Mouse (Mus musculus): ENCODE measurements around the gene Rad9a. TPM values are rescaled to one million over a fixed set of nuclear protein-coding genes. Genes with fewer than 3 reads are reported as not detected.
A peak's percentile ranks its signal among the peaks of the same experiment; 100 is the strongest.

Gene Rad9a
- polyA plus RNA-seq, 1 experiment = 9.2 TPM

DNA sequence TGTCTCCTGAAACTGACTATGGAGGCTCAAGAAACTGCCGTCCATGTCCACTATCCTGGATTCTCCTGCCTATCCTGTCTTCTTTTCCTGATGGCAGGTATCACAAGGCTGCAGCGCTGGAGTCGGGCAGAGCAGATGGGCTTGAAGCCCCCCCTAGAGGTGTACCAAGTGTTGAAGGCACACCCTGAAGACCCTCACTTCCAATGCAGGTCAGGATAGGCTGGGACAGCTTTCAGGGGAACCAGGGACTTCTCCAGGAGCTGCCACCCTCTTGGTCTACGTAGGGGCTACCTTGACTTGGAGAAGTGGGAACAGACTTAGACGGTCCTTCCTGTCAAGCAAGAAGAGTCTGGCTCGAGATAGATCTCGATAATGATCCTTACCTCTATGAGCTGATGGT lies 31.2 kb upstream of the Rad9a start:
- H3K4me3 ChIP-seq (ENCODE audit: control insufficient read depth, low read depth, low read length) = no peak overlapping the region
- H3K4me1 ChIP-seq (ENCODE audit: control insufficient read depth, insufficient read depth, low read length) = peaks cover 12% of the 10 kb centered on the region
- no peak overlapping the region for H3K27ac ChIP-seq (ENCODE audit: control insufficient read depth, insufficient read depth, low read depth, low read length)

DNA sequence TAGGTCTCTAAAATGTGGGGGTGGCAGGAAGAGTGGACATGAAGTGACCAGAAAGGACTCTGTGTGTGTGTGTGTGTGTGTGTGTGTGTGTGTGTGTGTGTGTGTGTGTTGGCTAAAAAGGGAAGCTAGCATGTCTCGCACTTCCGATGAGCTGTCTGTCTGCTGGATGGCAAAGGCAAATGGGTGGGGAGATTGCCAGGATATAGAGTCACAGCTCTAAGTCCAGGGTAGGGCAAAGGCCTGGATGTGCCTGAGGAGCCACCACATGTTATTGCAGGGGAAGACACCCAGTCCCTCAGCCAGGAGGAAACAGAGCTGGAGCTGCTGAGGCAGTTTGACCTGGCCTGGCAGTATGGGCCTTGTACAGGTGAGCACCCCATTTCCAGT lies 30.7 kb upstream of the Rad9a start:
- H3K4me1 ChIP-seq (ENCODE audit: control insufficient read depth, insufficient read depth, low read length) = peaks cover 12% of the 10 kb centered on the region
- peak overlapping the region; percentile 44; the same call in 1 of the 2 replicates for H3K4me3 ChIP-seq (ENCODE audit: control insufficient read depth, low read depth, low read length)
- TF ChIP-seq CTCF (IDR thresholded peaks at IDR 0.05; ENCODE audit: control insufficient read depth, insufficient read depth, insufficient replicate concordance, low read depth, low read length) = no peak
- no peak for TF ChIP-seq POLR2A (IDR thresholded peaks at IDR 0.05; ENCODE audit: control insufficient read depth, low read depth, low read length)
- no peaks in the 10 kb centered on the region for H3K27me3 ChIP-seq (ENCODE audit: control insufficient read depth, insufficient read depth, low read length)
- no peaks in the 10 kb centered on the region for H3K36me3 ChIP-seq (ENCODE audit: control insufficient read depth, insufficient read depth, low read length)
- no peak overlapping the region for H3K27ac ChIP-seq (ENCODE audit: control insufficient read depth, insufficient read depth, low read depth, low read length)

More for the DNA sequence above, 31.2 kb upstream of the Rad9a start:
- TF ChIP-seq POLR2A (IDR thresholded peaks at IDR 0.05; ENCODE audit: control insufficient read depth, low read depth, low read length) (no peak), CTCF (IDR thresholded peaks at IDR 0.05; ENCODE audit: control insufficient read depth, insufficient read depth, insufficient replicate concordance, low read depth, low read length) (no peak)
- Histone ChIP-seq H3K27me3 (ENCODE audit: control insufficient read depth, insufficient read depth, low read length) (no peaks in the 10 kb centered on the region), H3K36me3 (ENCODE audit: control insufficient read depth, insufficient read depth, low read length) (no peaks in the 10 kb centered on the region)

DNA sequence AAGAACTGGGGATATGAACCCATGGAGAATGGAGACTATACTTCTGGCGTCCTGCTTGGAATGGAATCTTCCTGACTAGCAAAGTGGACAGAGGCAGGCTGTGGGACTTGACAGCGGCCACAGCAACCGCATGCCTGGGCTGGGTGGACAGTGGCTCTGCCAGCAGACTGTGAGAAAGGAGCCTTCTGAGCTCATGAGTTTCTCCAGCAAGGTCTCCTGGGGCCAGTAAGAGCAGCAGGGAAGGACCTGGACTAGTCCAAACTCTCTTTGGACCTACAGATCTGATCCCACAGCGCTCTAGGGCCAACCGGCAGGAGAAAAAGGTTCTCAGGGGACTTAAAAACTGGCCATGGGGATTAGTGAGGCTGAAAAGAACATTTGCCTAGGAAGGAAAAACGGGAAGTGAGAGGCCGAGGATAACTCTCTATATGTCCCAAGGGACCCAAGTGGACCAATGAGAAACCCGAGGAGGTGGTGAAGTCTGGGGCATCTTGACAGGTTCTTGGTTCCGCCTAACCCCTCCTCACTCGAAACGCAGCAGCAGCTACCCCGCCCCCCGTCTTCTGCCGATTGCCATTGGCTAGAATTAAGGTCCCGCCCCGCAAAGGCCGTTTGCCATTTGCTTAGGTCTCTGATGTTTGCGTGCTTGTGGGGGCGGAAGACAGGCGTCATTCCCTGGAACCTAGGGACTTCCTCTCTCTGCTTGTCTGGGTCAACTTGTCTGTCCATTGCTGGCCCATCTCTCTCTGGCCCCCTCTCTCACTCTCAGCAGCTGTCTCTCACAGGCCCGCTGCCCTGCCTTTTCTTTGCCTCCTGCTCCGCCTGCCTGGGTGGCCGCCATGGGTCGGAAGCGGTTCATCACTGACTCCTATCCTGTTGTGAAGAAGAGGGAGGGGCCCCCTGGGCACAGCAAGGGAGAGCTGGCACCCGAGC lies 30.1 kb upstream of the Rad9a start, which contains the start of gene Pold4:
TSS of gene Pold4 (plus strand) at position 647 of the 933 bp plus-strand sequence.
- peaks cover 12% of the 10 kb centered on the region for H3K4me1 ChIP-seq (ENCODE audit: control insufficient read depth, insufficient read depth, low read length)
- no peaks in the 10 kb centered on the region; the same call in 1 of the 2 replicates for H3K36me3 ChIP-seq (ENCODE audit: control insufficient read depth, insufficient read depth, low read length)
- H3K27ac ChIP-seq (ENCODE audit: control insufficient read depth, insufficient read depth, low read depth, low read length) = peak within 1 kb of the TSS; percentile 69
- TF ChIP-seq CTCF (IDR thresholded peaks at IDR 0.05; ENCODE audit: control insufficient read depth, insufficient read depth, insufficient replicate concordance, low read depth, low read length) = no peak
- peak; percentile 51; the same call in 1 of the 2 replicates for TF ChIP-seq POLR2A (IDR thresholded peaks at IDR 0.05; ENCODE audit: control insufficient read depth, low read depth, low read length)
- H3K27me3 ChIP-seq (ENCODE audit: control insufficient read depth, insufficient read depth, low read length) = no peaks in the 10 kb centered on the region
- H3K4me3 ChIP-seq (ENCODE audit: control insufficient read depth, low read depth, low read length) = peak within 1 kb of the TSS; percentile 44

DNA sequence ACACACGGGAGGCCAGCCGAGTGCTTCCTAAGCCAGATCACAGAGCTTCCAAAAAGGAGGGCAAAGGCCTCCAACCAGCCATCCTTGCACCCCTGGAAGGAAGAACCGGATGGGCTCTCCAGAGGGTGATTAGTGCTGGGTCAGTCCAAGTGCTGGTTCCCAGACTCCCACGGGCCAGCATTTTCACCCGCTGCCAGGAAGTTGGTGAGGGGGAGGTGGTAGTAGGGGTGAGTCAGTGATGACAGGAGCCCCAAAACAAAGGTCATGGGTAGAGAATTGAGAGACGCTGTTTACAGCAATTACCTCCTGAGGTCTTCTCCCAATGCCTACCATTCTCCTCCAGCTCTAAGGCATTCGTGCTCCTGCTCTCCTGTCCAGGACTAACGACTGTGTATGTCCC lies 29.0 kb upstream of the Rad9a start:
- H3K4me3 ChIP-seq (ENCODE audit: control insufficient read depth, low read depth, low read length) = no peak overlapping the region
- H3K36me3 ChIP-seq (ENCODE audit: control insufficient read depth, insufficient read depth, low read length) = no peaks in the 10 kb centered on the region; the same call in 1 of the 2 replicates
- TF ChIP-seq POLR2A (IDR thresholded peaks at IDR 0.05; ENCODE audit: control insufficient read depth, low read depth, low read length) = no peak
- no peak for TF ChIP-seq CTCF (IDR thresholded peaks at IDR 0.05; ENCODE audit: control insufficient read depth, insufficient read depth, insufficient replicate concordance, low read depth, low read length)
- no peaks in the 10 kb centered on the region for H3K27me3 ChIP-seq (ENCODE audit: control insufficient read depth, insufficient read depth, low read length)
- H3K27ac ChIP-seq (ENCODE audit: control insufficient read depth, insufficient read depth, low read depth, low read length) = no peak overlapping the region
- peaks cover 12% of the 10 kb centered on the region for H3K4me1 ChIP-seq (ENCODE audit: control insufficient read depth, insufficient read depth, low read length)

DNA sequence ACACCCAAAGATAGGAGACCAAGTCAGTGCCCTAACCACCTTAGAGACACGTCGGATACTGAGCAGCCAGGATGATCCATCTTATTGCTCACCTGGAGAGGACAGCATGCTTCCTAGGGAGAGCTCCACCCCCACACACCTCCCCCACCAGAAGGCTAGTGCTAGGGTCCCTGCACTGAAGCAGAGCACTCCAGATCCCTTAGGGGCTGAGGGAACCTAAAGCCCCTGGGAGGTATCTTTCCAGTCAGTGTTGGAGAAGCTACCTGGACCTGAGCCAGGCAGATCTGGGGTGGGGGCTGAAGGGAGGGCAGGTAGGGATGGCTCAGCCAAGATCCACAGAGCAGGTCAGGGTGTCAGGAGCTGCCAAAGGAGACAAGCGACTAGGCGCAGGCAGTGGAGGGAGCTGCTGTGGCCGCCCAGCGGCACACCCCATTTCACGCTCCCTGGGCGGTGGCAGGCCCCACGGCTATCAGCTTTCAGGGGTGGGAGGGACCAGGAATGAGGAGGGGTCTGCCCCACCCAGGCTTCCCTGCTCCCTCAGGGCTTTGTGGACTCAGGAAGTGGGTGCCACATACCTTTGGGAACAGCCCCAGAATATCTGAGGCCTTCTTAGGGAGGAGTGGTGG lies 28.1 kb upstream of the Rad9a start:
- no peaks in the 10 kb centered on the region; the same call in 1 of the 2 replicates for H3K36me3 ChIP-seq (ENCODE audit: control insufficient read depth, insufficient read depth, low read length)
- TF ChIP-seq CTCF (IDR thresholded peaks at IDR 0.05; ENCODE audit: control insufficient read depth, insufficient read depth, insufficient replicate concordance, low read depth, low read length) (no peak), POLR2A (IDR thresholded peaks at IDR 0.05; ENCODE audit: control insufficient read depth, low read depth, low read length) (no peak)
- H3K4me3 ChIP-seq (ENCODE audit: control insufficient read depth, low read depth, low read length) = no peak overlapping the region
- H3K4me1 ChIP-seq (ENCODE audit: control insufficient read depth, insufficient read depth, low read length) = peaks cover 12% of the 10 kb centered on the region
- no peak overlapping the region for H3K27ac ChIP-seq (ENCODE audit: control insufficient read depth, insufficient read depth, low read depth, low read length)
- no peaks in the 10 kb centered on the region for H3K27me3 ChIP-seq (ENCODE audit: control insufficient read depth, insufficient read depth, low read length)

DNA sequence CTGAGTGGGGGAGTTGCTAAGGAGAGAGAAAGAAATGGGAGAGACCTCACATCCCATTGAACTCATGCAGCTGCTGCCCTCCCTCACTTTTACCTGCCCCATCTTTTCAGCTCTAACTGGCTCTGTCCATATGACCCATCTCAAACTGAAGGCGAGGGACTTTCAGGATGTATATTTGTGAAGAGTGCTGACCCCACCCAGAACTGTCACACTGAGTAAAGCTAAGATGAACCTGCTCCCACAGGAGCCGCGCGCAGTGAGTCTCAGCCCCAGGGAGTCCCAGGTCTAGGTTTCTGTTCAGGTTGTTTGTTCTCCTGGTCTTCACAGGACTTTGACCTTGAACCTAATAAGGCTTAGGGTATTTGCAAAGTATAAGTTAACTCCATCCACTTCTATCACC lies 27.4 kb upstream of the Rad9a start:
- Histone ChIP-seq H3K27me3 (ENCODE audit: control insufficient read depth, insufficient read depth, low read length) (no peaks in the 10 kb centered on the region), H3K4me1 (ENCODE audit: control insufficient read depth, insufficient read depth, low read length) (peaks cover 12% of the 10 kb centered on the region), H3K27ac (ENCODE audit: control insufficient read depth, insufficient read depth, low read depth, low read length) (no peak overlapping the region), H3K4me3 (ENCODE audit: control insufficient read depth, low read depth, low read length) (no peak overlapping the region), H3K36me3 (ENCODE audit: control insufficient read depth, insufficient read depth, low read length) (no peaks in the 10 kb centered on the region; the same call in 1 of the 2 replicates)
- no peak for TF ChIP-seq CTCF (IDR thresholded peaks at IDR 0.05; ENCODE audit: control insufficient read depth, insufficient read depth, insufficient replicate concordance, low read depth, low read length)
